Mouse (Mus musculus): ENCODE measurements around the gene Gm5136. TPM values are rescaled to one million over a fixed set of nuclear protein-coding genes. Genes with fewer than 3 reads are reported as not detected.

The Gm5136 gene
- not detected in 2 replicates for polyA plus RNA-seq (2021; fragmentation: Nextera tagmentation)
- long read RNA-seq, experiment 1: 0 reads
- long read RNA-seq, experiment 2: 0 reads

GRCm38 (mm10) chr10:108699946-108700345 lies at the start of gene Gm5136:
Gene Gm5136, minus strand, starts transcription at chr10:108700160.

Measured in layer of hippocampus, adult 6 months (tissue).